Mouse (Mus musculus): ENCODE measurements around the gene Gm7579.

DNA sequence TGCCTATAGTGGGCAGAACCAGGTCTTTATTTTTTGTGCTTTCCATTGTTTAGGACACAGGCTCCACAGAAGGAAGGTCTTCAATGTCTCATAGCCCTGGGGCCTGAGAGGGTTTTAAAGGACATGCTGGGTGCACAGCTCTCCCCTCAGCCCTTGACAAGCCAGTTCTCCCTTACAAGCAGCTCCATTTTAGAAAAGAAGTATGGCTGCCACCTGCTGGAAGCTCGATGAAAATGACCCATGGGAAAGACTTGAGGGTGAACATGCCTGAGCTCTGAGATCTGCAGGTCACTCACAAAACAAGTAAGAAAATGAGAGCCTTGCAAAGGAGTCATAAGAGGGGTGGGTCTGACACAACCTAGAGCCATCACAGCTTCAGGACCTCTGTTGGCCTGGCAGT lies 38.2 kb downstream of the Gm7579 start:
- TF ChIP-seq CTCF (IDR thresholded peaks at IDR 0.05; ENCODE audit: control insufficient read depth, insufficient read depth, low read length): no peak
- no peak for TF ChIP-seq POLR2A (IDR thresholded peaks at IDR 0.05; ENCODE audit: borderline replicate concordance, control insufficient read depth, low read depth, low read length)
